Mouse (Mus musculus) Muller cell, postnatal 12 days (primary cell): ENCODE data around the gene Tmem158.

Experiments used
- DNase-seq: peaks from one replicate; pipeline ENCODE4 v3.0.0-alpha.2; 2015; ENCODE audit errors: inconsistent ontology term

Gene Tmem158

GRCm38 (mm10) chr9:123247992-123248391 is 12.6 kb downstream of the Tmem158 start:
- no peak for DNase-seq

DNA sequence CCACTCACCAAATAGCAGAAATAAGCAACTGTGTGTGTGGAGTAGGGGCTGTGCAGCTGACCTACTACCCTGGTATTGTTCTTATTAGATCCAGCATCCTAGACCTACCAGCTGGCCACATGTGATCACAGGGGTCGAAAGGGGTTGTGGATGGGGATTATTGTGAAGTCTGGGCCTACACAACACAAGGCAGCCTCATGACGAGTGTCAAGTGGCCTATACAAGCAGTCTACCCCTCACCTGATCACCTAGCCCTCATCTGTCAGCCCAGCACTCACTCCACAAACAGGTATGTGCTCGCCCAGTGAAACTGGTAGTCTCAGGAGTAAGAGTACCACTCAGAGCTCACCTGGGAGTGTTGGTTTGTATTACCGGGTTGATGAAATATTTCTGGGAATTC is 15.4 kb downstream of the Tmem158 start:
- no peak for DNase-seq

- peak; percentile 78 for DNase-seq
Observed at GRCm38 (mm10) chr9:123243988-123244387, 16.6 kb downstream of the Tmem158 start.

GRCm38 (mm10) chr9:123241191-123241590 is 19.4 kb downstream of the Tmem158 start:
- DNase-seq: no peak

GRCm38 (mm10) chr9:123240751-123241150 is 19.8 kb downstream of the Tmem158 start:
- DNase-seq: no peak

DNA sequence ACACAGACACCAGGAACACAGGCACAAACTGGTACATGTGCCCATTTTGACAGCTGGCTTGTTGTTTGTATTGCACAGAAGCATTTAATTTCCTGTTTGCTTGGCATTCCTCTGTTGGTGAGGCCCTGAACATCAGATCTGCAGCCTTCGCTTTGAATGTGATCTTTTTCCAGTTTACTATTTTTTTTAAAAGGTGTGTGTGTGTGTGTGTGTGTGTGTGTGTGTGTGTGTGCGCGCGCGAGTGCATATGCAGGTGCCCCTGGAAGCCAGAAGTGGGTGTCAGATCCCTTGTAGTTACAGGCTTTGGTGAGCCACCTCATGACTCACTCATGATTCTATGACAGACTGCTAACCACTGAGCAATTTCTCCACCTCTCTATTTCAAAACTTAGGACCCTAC is 20.3 kb downstream of the Tmem158 start:
- DNase-seq: no peak

DNA sequence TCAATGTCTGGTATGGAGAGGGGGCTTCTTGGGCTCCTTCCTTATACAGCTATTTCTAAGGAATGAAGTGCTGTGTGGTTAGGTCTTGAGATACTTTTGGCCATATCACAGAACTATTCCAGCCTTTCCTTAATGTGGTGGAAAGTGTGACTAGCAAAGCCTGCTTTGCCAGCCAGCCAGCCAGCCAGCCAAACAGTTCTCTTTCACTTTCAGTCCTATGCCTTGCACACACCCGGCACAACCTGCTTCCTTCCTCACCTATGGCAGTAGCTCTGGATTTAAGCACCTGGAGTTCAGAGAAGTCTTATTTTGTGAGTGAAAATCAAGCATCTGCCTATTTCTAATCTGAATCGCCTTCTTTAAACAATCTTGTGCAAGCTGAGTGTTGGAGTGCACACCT is 20.9 kb downstream of the Tmem158 start:
- no peak for DNase-seq

- DNase-seq: peak; percentile 35
Observed at GRCm38 (mm10) chr9:123238256-123239045, 22.1 kb downstream of the Tmem158 start.

- peak; percentile 72 for DNase-seq
Observed at GRCm38 (mm10) chr9:123237739-123238138, 22.8 kb downstream of the Tmem158 start.

DNA sequence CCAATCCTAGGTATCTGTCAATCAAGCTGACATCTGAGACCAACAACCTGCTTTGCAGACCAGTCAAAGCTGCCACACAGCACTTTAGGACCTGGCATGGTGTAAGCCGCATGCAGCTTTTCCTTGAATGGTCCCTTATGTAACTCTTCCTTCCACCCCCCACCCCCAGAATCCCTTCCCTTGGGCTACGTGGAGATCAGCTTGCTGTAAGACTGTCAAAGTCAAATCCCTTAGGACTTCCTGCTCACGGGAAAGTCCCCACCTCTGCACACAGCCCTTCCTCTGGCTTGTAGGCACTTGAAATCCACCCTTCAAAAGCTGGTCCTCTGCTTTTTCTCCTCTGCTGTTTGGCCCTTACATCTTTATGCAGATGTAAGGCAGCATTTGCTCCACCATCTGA is 24.9 kb downstream of the Tmem158 start:
- DNase-seq: no peak

DNA sequence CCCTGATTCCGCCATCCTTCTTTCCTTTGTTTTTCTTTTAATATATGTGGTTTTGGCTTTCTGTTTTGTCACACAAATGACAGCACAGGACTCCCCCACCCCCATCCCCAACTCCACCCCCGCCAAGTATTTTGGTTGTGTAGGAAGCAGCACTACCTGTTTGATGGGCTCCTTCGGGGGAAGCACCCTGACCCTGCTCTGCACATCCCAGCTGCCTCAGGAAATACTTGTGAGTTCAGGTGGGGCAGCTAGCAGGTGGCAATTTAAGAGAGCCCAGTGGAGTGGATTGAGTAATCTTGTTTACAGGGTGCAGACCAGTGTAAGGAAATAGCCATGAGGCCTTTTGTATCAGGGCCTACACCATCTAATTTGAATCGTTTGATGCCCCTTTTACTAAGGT is 30.7 kb downstream of the Tmem158 start:
- no peak for DNase-seq

GRCm38 (mm10) chr9:123228671-123229070 is 31.9 kb downstream of the Tmem158 start:
- no peak for DNase-seq

- DNase-seq: no peak
Observed at GRCm38 (mm10) chr9:123227106-123227750, 33.3 kb downstream of the Tmem158 start.

- DNase-seq: no peak
Observed at GRCm38 (mm10) chr9:123224863-123225431, 35.6 kb downstream of the Tmem158 start.

GRCm38 (mm10) chr9:123219826-123220225 is 40.7 kb downstream of the Tmem158 start:
- DNase-seq: no peak

DNA sequence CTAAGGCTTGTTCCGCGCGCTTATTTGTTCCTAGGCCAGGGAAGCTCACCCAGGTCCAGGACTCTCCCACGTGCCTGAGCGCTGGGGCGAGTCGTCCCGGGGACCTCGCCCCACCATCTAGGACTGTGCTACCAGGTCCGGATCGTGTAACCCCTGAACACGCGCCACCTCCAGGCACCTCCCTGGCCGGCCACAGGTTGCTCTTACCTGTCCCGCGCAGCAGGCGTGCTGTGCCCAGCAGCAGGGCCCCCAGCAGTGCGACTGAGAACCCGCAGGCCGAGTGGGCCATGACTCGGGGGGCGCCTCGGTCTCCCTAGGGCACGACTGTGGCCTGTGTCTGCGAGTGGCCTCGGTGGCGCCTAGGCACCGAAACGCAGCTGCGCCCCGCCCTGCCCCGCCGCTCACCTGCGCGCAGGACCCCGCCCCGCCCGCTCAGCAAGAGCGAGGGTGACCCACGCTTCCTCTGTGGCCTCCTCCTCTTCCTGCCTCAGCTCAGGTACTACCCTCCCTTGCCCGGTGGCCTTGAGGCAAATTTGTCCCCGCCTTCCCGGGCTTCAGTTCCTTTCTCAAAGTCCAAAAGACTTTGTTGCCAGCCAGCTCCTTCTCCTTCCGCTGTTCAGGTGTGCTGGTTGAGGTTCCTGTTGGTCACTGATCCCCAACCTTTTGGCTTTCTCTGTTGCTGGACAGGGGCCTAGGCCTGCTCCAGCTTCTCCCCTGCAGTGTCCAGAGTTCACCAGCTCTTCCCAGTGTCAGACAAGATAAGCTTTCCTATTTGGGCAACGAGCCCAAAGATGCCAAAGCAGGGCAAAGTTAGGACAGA is 44.7 kb downstream of the Tmem158 start, which contains the start of gene Cdcp1:
Gene Cdcp1, minus strand, starts transcription at position 418 of the 820 bp plus-strand sequence.
- DNase-seq: no peak

GRCm38 (mm10) chr9:123213371-123213770 is 47.2 kb downstream of the Tmem158 start:
- DNase-seq: no peak
